Mouse (Mus musculus): ENCODE measurements at regions not wholly inside any gene's neighbourhood (a gene's known extent, or its start where the extent isn't known, plus 50 kb on each side); places are given as distances from the start of the nearest gene placed in this dataset.

- no peak for DNase-seq (ENCODE audit: low spot score)
These were observed 56.5 kb upstream of the Cnksr3 start for GRCm38 (mm10) chr10:7268386-7269033.

- DNase-seq (ENCODE audit: low spot score): no peak
These were observed 55.9 kb upstream of the Cnksr3 start for GRCm38 (mm10) chr10:7267903-7268302.

GRCm38 (mm10) chr10:7267106-7267505 is 55.1 kb upstream of the Cnksr3 start:
- no peak for DNase-seq (ENCODE audit: low spot score)

GRCm38 (mm10) chr10:7265412-7265811 is 53.4 kb upstream of the Cnksr3 start:
- DNase-seq (ENCODE audit: low spot score): no peak

- no peak for DNase-seq (ENCODE audit: low spot score)
These were observed 52.7 kb upstream of the Cnksr3 start for GRCm38 (mm10) chr10:7264721-7265120.

Measured in heart, adult 8-10 months (tissue).